Mouse (Mus musculus) forebrain, embryonic 16.5 days (tissue): ENCODE results near the gene Brox. TPM values are rescaled to one million over a fixed set of nuclear protein-coding genes. Genes with fewer than 3 reads are reported as not detected.

Source experiments
- ATAC-seq: fragments of 200-750 bp; cut with Nextera tagmentation; 2 replicates; pipeline ENCODE4 v1.8.0; 2017; ENCODE audit warnings: mild to moderate bottlenecking, moderate library complexity
- H3K27ac ChIP-seq: fragments of 300-500 bp; sonication (generic); 2 replicates; pipeline ENCODE4 v1.5.1; 2014; ENCODE audit warnings: low read length, control low read depth
- H3K27me3 ChIP-seq: fragments of 300-500 bp; sonication (generic); replicated peaks from 2 replicates; pipeline ENCODE4 v1.6.1; 2014; ENCODE audit warnings: low read length; ENCODE audit not compliant: control insufficient read depth, insufficient read depth
- H3K36me3 ChIP-seq: fragments of 300-500 bp; sonication (generic); 2 replicates; pipeline ENCODE4 v1.6.1; 2014; ENCODE audit not compliant: control insufficient read depth, insufficient read depth
- H3K4me1 ChIP-seq: fragments of 300-500 bp; sonication (generic); replicated peaks from 2 replicates; pipeline ENCODE4 v1.6.1; 2014; ENCODE audit warnings: low read length; ENCODE audit not compliant: control insufficient read depth, insufficient read depth
- H3K4me2 ChIP-seq: fragments of 300-500 bp; sonication (generic); 2 replicates; pipeline ENCODE4 v1.6.1; 2014; ENCODE audit warnings: mild to moderate bottlenecking, low read length, control low read depth
- H3K4me3 ChIP-seq: fragments of 300-500 bp; sonication (generic); replicated peaks from 2 replicates; pipeline ENCODE4 v1.5.1; 2014; ENCODE audit warnings: mild to moderate bottlenecking, low read length, control low read depth
- H3K9ac ChIP-seq: fragments of 300-500 bp; sonication (generic); replicated peaks from 2 replicates; pipeline ENCODE4 v1.6.1; 2014; ENCODE audit warnings: low read depth, low read length, control low read depth
- H3K9me3 ChIP-seq: fragments of 300-500 bp; sonication (generic); 2 replicates; pipeline ENCODE4 v1.6.1; 2016; ENCODE audit warnings: low read length; ENCODE audit not compliant: control insufficient read depth
- WGBS: fragments of 180-500 bp; shearing (Covaris S2); extraction: QIAGEN DNeasy Blood & Tissue Kit; methylation state at CpG from one replicate; pipeline ENCODE4 v1.1.7; 2014; 5-methylcytosine and 5-hydroxymethylcytosine counted together
- polyA plus RNA-seq: library from polyadenylated mRNA; unstranded; fragments of >200 nt; fragmentation: Nextera tagmentation; extraction: Ambion mirVana; gene quantifications from 2 replicates; pipeline ENCODE4 v1.2.1, GENCODE M21; 2015

Gene Brox
- polyA plus RNA-seq, 1 experiment from 2014 or later = 120 TPM

DNA sequence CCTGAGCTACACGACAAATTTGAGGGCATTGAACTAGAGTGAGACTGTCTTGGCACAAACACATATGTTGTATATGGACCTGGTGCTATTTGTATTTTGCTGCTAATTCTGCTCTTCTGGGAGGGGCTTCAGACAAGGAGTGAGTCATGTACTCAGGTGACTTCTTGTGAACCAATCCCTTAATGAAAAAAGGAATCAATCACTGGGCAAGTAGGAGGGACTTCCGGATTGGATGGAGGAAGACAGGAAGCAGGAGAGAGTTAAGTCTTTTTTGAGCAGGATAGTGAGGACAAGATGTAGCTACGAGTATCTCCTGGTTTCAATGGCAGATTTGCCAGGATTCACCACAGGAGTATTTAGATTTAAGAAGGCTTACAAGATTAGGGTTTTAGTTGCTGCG is 7.5 kb downstream of the Brox start:
- no peak overlapping the region for H3K9ac ChIP-seq
- no peak overlapping the region for H3K27ac ChIP-seq
- no peak overlapping the region for H3K4me2 ChIP-seq
- no peaks in the 10 kb centered on the region for H3K9me3 ChIP-seq
- 92% methylated on average over 4 of the region's 4 CpGs for WGBS
- ATAC-seq = no peak
- no peak overlapping the region for H3K4me3 ChIP-seq
- H3K36me3 ChIP-seq = peaks cover 44% of the 10 kb centered on the region
- H3K4me1 ChIP-seq = no peaks in the 10 kb centered on the region
- H3K27me3 ChIP-seq = no peaks in the 10 kb centered on the region

DNA sequence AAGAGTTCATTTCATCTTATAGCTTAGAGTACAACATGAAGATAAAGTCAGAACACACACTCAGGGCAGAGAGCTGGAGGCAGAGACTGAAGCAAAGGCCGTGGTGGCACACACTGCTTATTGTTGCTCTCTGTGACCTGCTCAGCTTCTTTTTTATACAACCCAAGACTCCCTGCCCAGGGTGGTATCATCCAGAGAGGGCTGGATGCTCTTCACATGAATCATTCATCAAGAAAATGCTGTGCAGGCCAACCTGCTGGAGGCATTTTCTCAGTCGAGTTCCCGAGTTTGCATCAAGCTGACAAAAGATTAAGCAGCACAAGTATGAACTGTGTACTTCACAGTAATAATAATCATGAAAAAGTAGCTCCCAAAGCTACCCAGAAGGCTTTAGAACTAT is 8.7 kb downstream of the Brox start:
- no peak overlapping the region for H3K9ac ChIP-seq
- no peak overlapping the region for H3K4me2 ChIP-seq
- no peak overlapping the region for H3K27ac ChIP-seq
- H3K36me3 ChIP-seq = peaks cover 44% of the 10 kb centered on the region
- 89% methylated on average over 3 of the region's 3 CpGs for WGBS
- no peak for ATAC-seq
- H3K4me1 ChIP-seq = no peaks in the 10 kb centered on the region
- H3K9me3 ChIP-seq = no peaks in the 10 kb centered on the region
- H3K4me3 ChIP-seq = no peak overlapping the region
- no peaks in the 10 kb centered on the region for H3K27me3 ChIP-seq

DNA sequence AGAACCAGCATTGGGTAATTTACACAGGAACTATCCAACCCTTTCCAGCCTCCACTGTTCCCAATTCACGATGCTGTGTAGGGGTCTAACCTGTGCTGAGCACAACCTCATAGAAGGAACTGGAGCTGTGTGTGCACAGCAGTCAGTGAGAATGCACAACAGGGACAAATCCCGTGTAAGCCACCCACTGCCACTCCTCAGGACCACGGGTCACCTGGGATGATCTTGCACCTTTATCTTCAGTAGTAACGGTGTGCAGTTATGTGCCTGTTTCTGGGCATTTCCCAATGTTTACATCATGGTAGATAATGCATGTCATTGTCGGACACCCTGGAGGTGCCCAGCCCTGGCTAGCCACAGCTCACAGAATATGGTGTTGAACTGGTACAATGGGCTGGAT is 21.3 kb downstream of the Brox start:
- H3K9me3 ChIP-seq = no peaks in the 10 kb centered on the region
- no peak for ATAC-seq

DNA sequence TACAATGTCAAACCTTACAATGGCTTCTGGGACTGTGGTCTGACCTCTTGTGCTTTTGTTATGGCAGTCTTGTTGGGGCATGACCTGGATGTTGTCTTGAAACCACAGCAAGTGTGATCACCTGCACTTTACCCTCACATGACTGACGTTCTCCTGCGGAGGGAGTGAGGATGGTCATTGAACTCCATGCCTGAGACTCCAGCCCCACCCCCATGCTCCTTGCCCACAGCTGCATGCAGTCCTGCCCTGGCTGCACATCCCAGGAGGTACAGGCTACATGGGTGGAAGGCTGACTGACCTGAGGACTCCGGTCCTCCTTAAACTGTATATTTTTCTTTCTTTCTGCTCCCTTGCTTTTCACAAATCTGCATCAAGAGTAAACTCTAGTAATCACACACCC is 22.7 kb downstream of the Brox start:
- H3K9ac ChIP-seq = no peak overlapping the region
- no peaks in the 10 kb centered on the region for H3K4me1 ChIP-seq
- H3K27ac ChIP-seq = no peak overlapping the region
- no peak overlapping the region for H3K4me3 ChIP-seq
- H3K9me3 ChIP-seq = no peaks in the 10 kb centered on the region
- no peak for ATAC-seq
- 80% methylated on average over 3 of the region's 3 CpGs for WGBS
- H3K36me3 ChIP-seq = peaks cover 7% of the 10 kb centered on the region; the same call in 1 of the 2 replicates
- no peaks in the 10 kb centered on the region for H3K27me3 ChIP-seq
- H3K4me2 ChIP-seq = no peak overlapping the region

More for the DNA sequence above, 21.3 kb downstream of the Brox start:
- no peaks in the 10 kb centered on the region for H3K4me1 ChIP-seq
- H3K4me3 ChIP-seq = no peak overlapping the region
- H3K27ac ChIP-seq = no peak overlapping the region
- 83% methylated on average over 5 of the region's 5 CpGs for WGBS
- no peaks in the 10 kb centered on the region for H3K27me3 ChIP-seq
- no peak overlapping the region for H3K4me2 ChIP-seq
- no peak overlapping the region for H3K9ac ChIP-seq
- H3K36me3 ChIP-seq = peaks cover 7% of the 10 kb centered on the region; the same call in 1 of the 2 replicates

DNA sequence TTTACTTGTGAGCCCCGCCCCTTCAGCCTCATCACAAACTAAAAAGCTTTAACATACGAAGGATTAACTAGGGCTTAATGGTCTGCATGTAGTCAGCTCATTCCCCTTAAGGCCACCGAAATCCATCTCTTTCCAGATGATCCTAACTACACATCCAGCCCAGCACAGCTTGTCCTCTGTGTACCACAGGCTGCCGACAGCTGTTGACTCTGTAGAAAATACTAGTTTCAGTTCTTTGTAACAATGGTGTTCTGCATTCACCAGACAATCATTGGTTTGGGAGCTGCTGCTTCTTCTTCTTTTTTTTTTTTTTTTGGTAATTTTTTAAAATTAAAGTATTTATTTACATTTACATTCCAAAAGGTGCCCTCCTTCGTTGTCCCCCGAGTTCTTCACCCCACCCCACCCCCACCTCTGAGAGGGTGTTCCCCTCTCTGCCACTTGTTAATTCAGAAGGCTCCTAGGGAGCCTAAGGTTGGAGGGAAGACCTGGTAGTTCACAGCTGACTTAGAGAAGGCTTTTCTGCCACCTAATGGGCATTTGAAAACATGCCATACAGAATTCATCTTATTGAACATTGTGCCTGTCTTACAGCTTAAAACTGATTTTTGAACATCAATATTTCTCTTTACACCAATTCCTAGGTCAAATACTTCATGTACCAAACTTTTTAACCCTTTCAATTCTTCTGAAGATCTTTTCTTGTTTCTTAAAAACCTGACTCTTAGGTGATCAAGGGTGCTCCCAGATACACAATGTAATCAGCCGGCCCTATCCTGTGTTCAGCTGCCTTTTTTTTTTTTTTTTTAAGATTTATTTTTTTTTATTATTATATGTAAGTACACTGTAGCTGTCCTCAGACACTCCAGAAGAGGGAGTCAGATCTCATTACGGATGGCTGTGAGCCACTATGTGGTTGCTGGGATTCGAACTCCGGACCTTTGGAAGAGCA is 23.9 kb downstream of the Brox start:
- Histone ChIP-seq H3K27ac (no peak overlapping the region), H3K4me1 (no peaks in the 10 kb centered on the region), H3K4me2 (no peak overlapping the region), H3K9ac (no peak overlapping the region), H3K4me3 (no peak overlapping the region), H3K36me3 (no peaks in the 10 kb centered on the region), H3K27me3 (no peaks in the 10 kb centered on the region), H3K9me3 (no peaks in the 10 kb centered on the region)
- ATAC-seq = peak; percentile 40; the same call in 1 of the 2 replicates
- WGBS = 61% methylated on average over 10 of the region's 10 CpGs

DNA sequence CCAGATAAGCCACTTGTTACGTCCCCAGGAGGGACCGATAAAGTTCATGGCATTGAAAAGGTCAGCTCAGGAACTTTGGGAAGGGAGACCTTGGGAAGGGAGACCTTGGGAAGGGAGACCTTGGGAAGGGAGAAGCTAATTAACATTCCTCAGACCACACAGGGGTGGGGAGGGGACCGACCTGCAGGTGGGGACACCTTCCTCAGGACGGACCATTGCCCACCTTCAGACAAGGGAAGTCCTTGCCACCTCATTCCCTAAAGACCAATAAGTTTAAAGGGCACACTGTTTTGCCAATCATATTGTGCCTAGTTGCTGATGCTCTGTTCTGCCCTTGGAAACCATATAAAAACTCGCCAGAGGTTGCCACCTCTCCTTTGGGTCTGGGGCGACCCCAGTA is 29.4 kb downstream of the Brox start:
- no peak overlapping the region for H3K4me2 ChIP-seq
- no peak for ATAC-seq
- H3K4me1 ChIP-seq = no peaks in the 10 kb centered on the region
- no peak overlapping the region for H3K27ac ChIP-seq
- 72% methylated on average over 6 of the region's 6 CpGs for WGBS
- H3K36me3 ChIP-seq = no peaks in the 10 kb centered on the region
- H3K4me3 ChIP-seq = no peak overlapping the region
- no peaks in the 10 kb centered on the region for H3K9me3 ChIP-seq
- no peaks in the 10 kb centered on the region for H3K27me3 ChIP-seq
- H3K9ac ChIP-seq = no peak overlapping the region

DNA sequence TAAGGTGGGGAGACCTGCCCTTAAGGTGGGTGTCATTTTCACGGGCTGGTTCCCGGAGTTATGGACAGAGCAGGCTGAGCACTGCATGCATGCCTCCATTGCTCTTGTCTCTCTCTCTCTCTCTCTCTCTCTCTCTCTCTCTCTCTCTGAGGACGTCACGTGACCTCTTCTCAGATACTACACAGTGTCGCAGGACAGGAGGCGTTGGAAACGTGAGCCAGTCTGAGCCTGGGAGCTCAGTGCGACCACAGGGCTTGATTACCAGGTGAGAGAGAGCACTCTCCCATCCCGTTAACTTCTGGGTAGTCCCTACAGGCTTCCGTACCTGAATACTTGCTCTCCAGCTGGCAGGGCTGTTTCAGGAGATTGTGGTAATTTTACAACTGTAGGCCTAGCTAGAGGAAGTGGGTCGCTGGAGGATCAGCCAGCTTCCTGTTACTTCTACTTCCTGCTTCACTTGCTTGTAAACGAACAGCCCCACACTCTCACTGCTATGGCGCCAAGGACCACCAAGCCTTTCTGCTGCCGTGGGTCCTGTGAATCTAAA is 31.1 kb downstream of the Brox start:
- no peaks in the 10 kb centered on the region for H3K9me3 ChIP-seq
- ATAC-seq = no peak
- no peak overlapping the region for H3K27ac ChIP-seq
- no peak overlapping the region for H3K9ac ChIP-seq
- no peak overlapping the region for H3K4me2 ChIP-seq
- H3K4me1 ChIP-seq = no peaks in the 10 kb centered on the region
- H3K36me3 ChIP-seq = no peaks in the 10 kb centered on the region
- no peak overlapping the region for H3K4me3 ChIP-seq
- no peaks in the 10 kb centered on the region for H3K27me3 ChIP-seq
- 78% methylated on average over 14 of the region's 14 CpGs for WGBS

DNA sequence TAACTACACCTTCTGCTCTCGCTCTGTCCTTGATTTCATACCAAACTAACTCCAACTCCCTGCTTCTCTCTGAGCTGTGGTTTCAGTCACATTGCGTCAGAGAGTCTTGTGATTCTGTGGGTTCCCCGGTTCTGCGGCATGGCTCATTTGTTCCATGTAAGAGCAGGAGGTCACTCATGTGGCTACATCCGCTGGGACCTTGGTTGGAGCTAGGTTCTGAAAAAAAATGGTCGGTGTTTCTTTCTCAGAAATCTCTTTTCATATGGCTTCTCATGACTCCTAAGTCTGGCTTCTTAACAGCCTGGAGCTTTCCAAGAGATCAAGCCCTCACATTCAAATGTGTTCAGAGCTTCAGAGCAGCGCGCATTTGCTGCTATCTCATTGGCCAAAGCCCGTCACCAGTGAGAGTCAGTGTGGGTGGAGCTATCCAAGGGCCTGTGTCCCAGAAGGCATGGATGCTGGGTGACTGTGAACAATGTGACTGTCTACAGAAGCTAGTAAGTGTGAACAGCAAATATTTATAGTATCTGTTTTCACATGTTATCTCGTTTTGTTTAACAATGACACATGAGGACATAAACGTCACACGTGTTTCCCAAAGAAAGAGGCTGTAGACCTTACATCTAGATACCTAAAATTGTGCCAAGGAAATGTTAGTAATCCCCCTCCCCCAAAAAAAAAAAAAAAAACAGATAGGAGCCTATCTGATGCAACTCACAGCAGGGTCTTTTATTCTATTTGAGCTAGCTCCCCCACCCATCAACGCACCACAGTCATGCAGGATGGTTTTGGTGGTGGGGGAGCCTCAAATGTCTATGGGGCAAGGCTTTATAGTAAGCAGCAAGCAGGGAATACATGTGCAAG is 32.7 kb downstream of the Brox start:
- Histone ChIP-seq H3K4me3 (no peak overlapping the region), H3K27me3 (no peaks in the 10 kb centered on the region), H3K4me2 (no peak overlapping the region), H3K9me3 (no peaks in the 10 kb centered on the region), H3K27ac (no peak overlapping the region), H3K4me1 (no peaks in the 10 kb centered on the region), H3K9ac (no peak overlapping the region), H3K36me3 (no peaks in the 10 kb centered on the region)
- WGBS = 77% methylated on average over 13 of the region's 13 CpGs
- ATAC-seq = no peak

DNA sequence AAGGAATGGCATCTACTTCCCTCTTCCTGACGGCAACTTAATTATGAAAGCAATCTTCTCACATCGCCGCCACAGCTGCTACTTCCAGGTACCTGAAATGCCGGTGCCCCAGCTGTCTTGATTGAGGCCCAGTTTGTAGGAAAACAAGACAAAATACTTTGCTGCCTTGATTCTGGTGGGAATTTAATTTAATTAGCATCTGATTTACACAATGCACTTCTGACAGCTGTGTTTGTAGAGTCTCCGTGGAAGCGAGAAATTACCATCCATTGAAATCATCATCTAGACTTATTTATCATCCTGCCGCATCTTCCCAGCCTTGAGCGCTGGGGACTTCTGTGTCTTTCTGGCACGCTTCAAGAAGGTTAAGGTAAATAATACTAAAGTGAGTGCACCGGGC is 44.5 kb downstream of the Brox start:
- no peak overlapping the region for H3K9ac ChIP-seq
- no peak overlapping the region for H3K27ac ChIP-seq
- 43% methylated on average over 10 of the region's 10 CpGs for WGBS
- no peaks in the 10 kb centered on the region for H3K27me3 ChIP-seq
- H3K4me3 ChIP-seq = no peak overlapping the region
- no peaks in the 10 kb centered on the region for H3K36me3 ChIP-seq
- H3K9me3 ChIP-seq = no peaks in the 10 kb centered on the region
- peak; percentile 26; the same call in 1 of the 2 replicates for ATAC-seq
- no peak overlapping the region for H3K4me2 ChIP-seq
- peaks cover 3% of the 10 kb centered on the region; the same call in 1 of the 2 replicates for H3K4me1 ChIP-seq
